Mouse (Mus musculus): ENCODE data around the gene Olfr825. TPM values are rescaled to one million over a fixed set of nuclear protein-coding genes. Genes with fewer than 3 reads are reported as not detected.
"Not testable (repeated sequence)": the region's sequence is repeated elsewhere in the genome, so short reads cannot be mapped to it uniquely, and the experiment has no call there.

Olfr825 gene
- not detected in 2 replicates for polyA plus RNA-seq (2015; fragmentation: Nextera tagmentation; extraction: Ambion mirVana)

- no peak within 1 kb of the TSS for H3K27ac ChIP-seq (ENCODE audit: low read length)
Measured at GRCm38 (mm10) chr10:130166666-130167065, at the start of gene Olfr825. Gene Olfr825 (minus strand): TSS chr10:130166766.

GRCm38 (mm10) chr10:130214303-130214702 is 47.7 kb upstream of the Olfr825 start, which contains the start of gene Olfr827:
Gene Olfr827 (minus strand): TSS chr10:130214403.
- Histone ChIP-seq H3K9me3 (replicated peaks; ENCODE audit: control insufficient read depth, low read length) (no peaks in the 10 kb centered on the region), H3K4me1 (ENCODE audit: control insufficient read depth, insufficient read depth, low read length) (no peaks in the 10 kb centered on the region), H3K36me3 (ENCODE audit: control insufficient read depth, insufficient read depth) (no peaks in the 10 kb centered on the region), H3K27ac (ENCODE audit: low read length) (no peak within 1 kb of the TSS), H3K4me3 (ENCODE audit: low read length) (no peak within 1 kb of the TSS), H3K4me2 (ENCODE audit: low read depth, low read length) (no peak within 1 kb of the TSS), H3K27me3 (ENCODE audit: control insufficient read depth, insufficient read depth, low read length) (no peaks in the 10 kb centered on the region), H3K9ac (ENCODE audit: low read length) (no peak within 1 kb of the TSS)
- no peak for ATAC-seq (replicated peaks; ENCODE audit: extremely low read depth, insufficient read depth, low FRiP score)
- WGBS: 79% methylated on average over 1 of the region's 1 CpGs

More at GRCm38 (mm10) chr10:130166666-130167065, at the start of gene Olfr825:
- no peaks in the 10 kb centered on the region for H3K36me3 ChIP-seq (ENCODE audit: control insufficient read depth, insufficient read depth)
- no peak within 1 kb of the TSS for H3K4me3 ChIP-seq (ENCODE audit: low read length)
- ATAC-seq (replicated peaks; ENCODE audit: extremely low read depth, insufficient read depth, low FRiP score): no peak
- no peaks in the 10 kb centered on the region for H3K9me3 ChIP-seq (replicated peaks; ENCODE audit: control insufficient read depth, low read length)
- H3K27me3 ChIP-seq (ENCODE audit: control insufficient read depth, insufficient read depth, low read length): no peaks in the 10 kb centered on the region
- H3K4me2 ChIP-seq (ENCODE audit: low read depth, low read length): no peak within 1 kb of the TSS
- no peaks in the 10 kb centered on the region for H3K4me1 ChIP-seq (ENCODE audit: control insufficient read depth, insufficient read depth, low read length)
- H3K9ac ChIP-seq (ENCODE audit: low read length): no peak within 1 kb of the TSS

GRCm38 (mm10) chr10:130184086-130184485 is 17.5 kb upstream of the Olfr825 start, which contains the start of gene Olfr826:
Gene Olfr826 (minus strand): TSS chr10:130184186.
- ATAC-seq (replicated peaks; ENCODE audit: extremely low read depth, insufficient read depth, low FRiP score): no peak
- Histone ChIP-seq H3K9ac (ENCODE audit: low read length) (no peak within 1 kb of the TSS), H3K36me3 (ENCODE audit: control insufficient read depth, insufficient read depth) (no peaks in the 10 kb centered on the region), H3K4me3 (ENCODE audit: low read length) (no peak within 1 kb of the TSS), H3K27ac (ENCODE audit: low read length) (no peak within 1 kb of the TSS), H3K27me3 (ENCODE audit: control insufficient read depth, insufficient read depth, low read length) (no peaks in the 10 kb centered on the region), H3K4me1 (ENCODE audit: control insufficient read depth, insufficient read depth, low read length) (no peaks in the 10 kb centered on the region), H3K4me2 (ENCODE audit: low read depth, low read length) (no peak within 1 kb of the TSS), H3K9me3 (replicated peaks; ENCODE audit: control insufficient read depth, low read length) (no peaks in the 10 kb centered on the region)
- WGBS: 51% methylated on average over 1 of the region's 1 CpGs

GRCm38 (mm10) chr10:130165196-130165595 is 1.4 kb downstream of the Olfr825 start:
- H3K27me3 ChIP-seq (ENCODE audit: control insufficient read depth, insufficient read depth, low read length): no peaks in the 10 kb centered on the region
- no peaks in the 10 kb centered on the region for H3K9me3 ChIP-seq (replicated peaks; ENCODE audit: control insufficient read depth, low read length)
- no peak for ATAC-seq (replicated peaks; ENCODE audit: extremely low read depth, insufficient read depth, low FRiP score)
- H3K36me3 ChIP-seq (ENCODE audit: control insufficient read depth, insufficient read depth): no peaks in the 10 kb centered on the region
- H3K4me2 ChIP-seq (ENCODE audit: low read depth, low read length): no peak overlapping the region
- H3K27ac ChIP-seq (ENCODE audit: low read length): no peak overlapping the region
- H3K4me3 ChIP-seq (ENCODE audit: low read length): no peak overlapping the region
- no peak overlapping the region for H3K9ac ChIP-seq (ENCODE audit: low read length)
- no peaks in the 10 kb centered on the region for H3K4me1 ChIP-seq (ENCODE audit: control insufficient read depth, insufficient read depth, low read length)

- no peaks in the 10 kb centered on the region for H3K9me3 ChIP-seq (replicated peaks; ENCODE audit: control insufficient read depth, low read length)
- no peaks in the 10 kb centered on the region for H3K36me3 ChIP-seq (ENCODE audit: control insufficient read depth, insufficient read depth)
- 63% methylated on average over 5 of the region's 5 CpGs for WGBS
- no peak overlapping the region for H3K9ac ChIP-seq (ENCODE audit: low read length)
- H3K4me3 ChIP-seq (ENCODE audit: low read length): no peak overlapping the region
- no peaks in the 10 kb centered on the region for H3K27me3 ChIP-seq (ENCODE audit: control insufficient read depth, insufficient read depth, low read length)
- no peak for ATAC-seq (replicated peaks; ENCODE audit: extremely low read depth, insufficient read depth, low FRiP score)
- no peaks in the 10 kb centered on the region for H3K4me1 ChIP-seq (ENCODE audit: control insufficient read depth, insufficient read depth, low read length)
- no peak overlapping the region for H3K27ac ChIP-seq (ENCODE audit: low read length)
- no peak overlapping the region for H3K4me2 ChIP-seq (ENCODE audit: low read depth, low read length)
Measured at GRCm38 (mm10) chr10:130144121-130144520, 22.4 kb downstream of the Olfr825 start.

- not testable (repeated sequence) for ATAC-seq (replicated peaks; ENCODE audit: extremely low read depth, insufficient read depth, low FRiP score); H3K27me3 ChIP-seq (ENCODE audit: control insufficient read depth, insufficient read depth, low read length); H3K4me3 ChIP-seq (ENCODE audit: low read length); H3K36me3 ChIP-seq (ENCODE audit: control insufficient read depth, insufficient read depth); H3K4me2 ChIP-seq (ENCODE audit: low read depth, low read length); H3K9me3 ChIP-seq (replicated peaks; ENCODE audit: control insufficient read depth, low read length); H3K9ac ChIP-seq (ENCODE audit: low read length); H3K4me1 ChIP-seq (ENCODE audit: control insufficient read depth, insufficient read depth, low read length); H3K27ac ChIP-seq (ENCODE audit: low read length)
- 68% methylated on average over 5 of the region's 5 CpGs for WGBS
Measured at GRCm38 (mm10) chr10:130142481-130142880, 24.1 kb downstream of the Olfr825 start.

- ATAC-seq (replicated peaks; ENCODE audit: extremely low read depth, insufficient read depth, low FRiP score): no peak
- Histone ChIP-seq H3K36me3 (ENCODE audit: control insufficient read depth, insufficient read depth) (no peaks in the 10 kb centered on the region), H3K9me3 (replicated peaks; ENCODE audit: control insufficient read depth, low read length) (no peaks in the 10 kb centered on the region), H3K4me3 (ENCODE audit: low read length) (no peak overlapping the region), H3K9ac (ENCODE audit: low read length) (no peak overlapping the region), H3K27ac (ENCODE audit: low read length) (no peak overlapping the region), H3K4me2 (ENCODE audit: low read depth, low read length) (no peak overlapping the region), H3K27me3 (ENCODE audit: control insufficient read depth, insufficient read depth, low read length) (no peaks in the 10 kb centered on the region), H3K4me1 (ENCODE audit: control insufficient read depth, insufficient read depth, low read length) (no peaks in the 10 kb centered on the region)
Measured at GRCm38 (mm10) chr10:130134811-130135210, 31.8 kb downstream of the Olfr825 start.

- not testable (repeated sequence) for H3K36me3 ChIP-seq (ENCODE audit: control insufficient read depth, insufficient read depth); ATAC-seq (replicated peaks; ENCODE audit: extremely low read depth, insufficient read depth, low FRiP score); H3K4me3 ChIP-seq (ENCODE audit: low read length); H3K27ac ChIP-seq (ENCODE audit: low read length); H3K9me3 ChIP-seq (replicated peaks; ENCODE audit: control insufficient read depth, low read length); H3K4me2 ChIP-seq (ENCODE audit: low read depth, low read length); H3K4me1 ChIP-seq (ENCODE audit: control insufficient read depth, insufficient read depth, low read length); H3K9ac ChIP-seq (ENCODE audit: low read length); H3K27me3 ChIP-seq (ENCODE audit: control insufficient read depth, insufficient read depth, low read length)
Measured at GRCm38 (mm10) chr10:130129900-130130299, 36.7 kb downstream of the Olfr825 start, which contains the start of gene Olfr824. Gene Olfr824 (minus strand): TSS chr10:130130000.

- 61% methylated on average over 3 of the region's 3 CpGs for WGBS
- not testable (repeated sequence) for H3K36me3 ChIP-seq (ENCODE audit: control insufficient read depth, insufficient read depth); ATAC-seq (replicated peaks; ENCODE audit: extremely low read depth, insufficient read depth, low FRiP score); H3K4me2 ChIP-seq (ENCODE audit: low read depth, low read length); H3K4me1 ChIP-seq (ENCODE audit: control insufficient read depth, insufficient read depth, low read length); H3K9me3 ChIP-seq (replicated peaks; ENCODE audit: control insufficient read depth, low read length); H3K9ac ChIP-seq (ENCODE audit: low read length); H3K27ac ChIP-seq (ENCODE audit: low read length); H3K27me3 ChIP-seq (ENCODE audit: control insufficient read depth, insufficient read depth, low read length); H3K4me3 ChIP-seq (ENCODE audit: low read length)
Measured at GRCm38 (mm10) chr10:130116045-130116444, 50.5 kb downstream of the Olfr825 start.

GRCm38 (mm10) chr10:130115283-130115682 is 51.3 kb downstream of the Olfr825 start, which contains the start of gene Olfr823:
Gene Olfr823 (minus strand): TSS chr10:130115383.
- 82% methylated on average over 1 of the region's 1 CpGs for whole genome bisulfite sequencing

More at GRCm38 (mm10) chr10:130115283-130115682, 51.3 kb downstream of the Olfr825 start, which contains the start of gene Olfr823:
- not testable (repeated sequence) for H3K4me2 ChIP-seq (ENCODE audit: low read depth, low read length); H3K9me3 ChIP-seq (replicated peaks; ENCODE audit: control insufficient read depth, low read length); H3K9ac ChIP-seq (ENCODE audit: low read length); H3K27ac ChIP-seq (ENCODE audit: low read length); H3K36me3 ChIP-seq (ENCODE audit: control insufficient read depth, insufficient read depth); H3K27me3 ChIP-seq (ENCODE audit: control insufficient read depth, insufficient read depth, low read length); H3K4me3 ChIP-seq (ENCODE audit: low read length); ATAC-seq (replicated peaks; ENCODE audit: extremely low read depth, insufficient read depth, low FRiP score); H3K4me1 ChIP-seq (ENCODE audit: control insufficient read depth, insufficient read depth, low read length)
